Mouse (Mus musculus): ENCODE results near the gene Olig3.

Gene Olig3

GRCm38 (mm10) chr10:19356071-19356583, at the start of gene Olig3:
Gene Olig3 (plus strand): TSS chr10:19356533.
- DNase-seq (ENCODE audit: low spot score): no peak

- no peak for DNase-seq (ENCODE audit: low spot score)
Observed at GRCm38 (mm10) chr10:19309681-19310395, 46.5 kb upstream of the Olig3 start.

GRCm38 (mm10) chr10:19310471-19310870, 45.9 kb upstream of the Olig3 start:
- no peak for DNase-seq (ENCODE audit: low spot score)

GRCm38 (mm10) chr10:19317962-19318812, 38.1 kb upstream of the Olig3 start:
- no peak for DNase-seq (ENCODE audit: low spot score)

- no peak for DNase-seq (ENCODE audit: low spot score)
Observed at GRCm38 (mm10) chr10:19321781-19322180, 34.6 kb upstream of the Olig3 start.

- DNase-seq (ENCODE audit: low spot score): no peak
Observed at GRCm38 (mm10) chr10:19329191-19329777, 27.0 kb upstream of the Olig3 start.

GRCm38 (mm10) chr10:19333425-19333824, 22.9 kb upstream of the Olig3 start:
- no peak for DNase-seq (ENCODE audit: low spot score)

- no peak for DNase-seq (ENCODE audit: low spot score)
Observed at GRCm38 (mm10) chr10:19338695-19339630, 17.4 kb upstream of the Olig3 start.

GRCm38 (mm10) chr10:19344039-19344438, 12.3 kb upstream of the Olig3 start:
- DNase-seq (ENCODE audit: low spot score): no peak

GRCm38 (mm10) chr10:19349326-19349725, 7.0 kb upstream of the Olig3 start:
- DNase-seq (ENCODE audit: low spot score): no peak

- no peak for DNase-seq (ENCODE audit: low spot score)
Observed at GRCm38 (mm10) chr10:19352006-19352877, 4.1 kb upstream of the Olig3 start.

GRCm38 (mm10) chr10:19352878-19353301, 3.4 kb upstream of the Olig3 start:
- DNase-seq (ENCODE audit: low spot score): no peak

- DNase-seq (ENCODE audit: low spot score): no peak
Observed at GRCm38 (mm10) chr10:19353631-19354030, 2.7 kb upstream of the Olig3 start.

- DNase-seq (ENCODE audit: low spot score): no peak
Observed at GRCm38 (mm10) chr10:19354146-19354545, 2.2 kb upstream of the Olig3 start.

- no peak for DNase-seq (ENCODE audit: low spot score)
Observed at GRCm38 (mm10) chr10:19355076-19355475, 1.3 kb upstream of the Olig3 start.

GRCm38 (mm10) chr10:19356720-19357641, 648 bp downstream of the Olig3 start:
- no peak for DNase-seq (ENCODE audit: low spot score)

- DNase-seq (ENCODE audit: low spot score): no peak
Observed at GRCm38 (mm10) chr10:19357848-19358247, 1.5 kb downstream of the Olig3 start.

GRCm38 (mm10) chr10:19360446-19361300, 4.3 kb downstream of the Olig3 start:
- DNase-seq (ENCODE audit: low spot score): no peak

Data from layer of hippocampus, adult 11-12 months (tissue).